Mouse (Mus musculus): ENCODE data around the gene Hes3. TPM values are rescaled to one million over a fixed set of nuclear protein-coding genes. Genes with fewer than 3 reads are reported as not detected.

Hes3 gene
- 0.24 and 0.26 TPM in 2 replicates for polyA plus RNA-seq (2015; fragmentation: Nextera tagmentation; extraction: Ambion mirVana)

- ATAC-seq (ENCODE audit: low read depth) = no peak
- Histone ChIP-seq H3K27me3 (peaks cover 87% of the 10 kb centered on the region), H3K4me3 (peak within 1 kb of the TSS; percentile 28), H3K36me3 (no peaks in the 10 kb centered on the region), H3K27ac (replicated peaks) (no peak within 1 kb of the TSS), H3K4me2 (peak within 1 kb of the TSS; percentile 57), H3K9me3 (no peaks in the 10 kb centered on the region), H3K4me1 (replicated peaks) (peaks cover 74% of the 10 kb centered on the region), H3K9ac (peak within 1 kb of the TSS; percentile 67)
- WGBS = 15% methylated on average over 6 of the region's 6 CpGs
Observed at GRCm38 (mm10) chr4:152291562-152291961, at the start of gene Hes3. Gene Hes3 (minus strand): TSS chr4:152291662.

- Histone ChIP-seq H3K27me3 (peaks cover 40% of the 10 kb centered on the region), H3K4me3 (no peak overlapping the region), H3K9me3 (no peaks in the 10 kb centered on the region), H3K9ac (peak overlapping the region; percentile 90; the same call in 1 of the 2 replicates), H3K4me1 (replicated peaks) (peaks cover 47% of the 10 kb centered on the region), H3K27ac (replicated peaks) (no peak overlapping the region), H3K4me2 (peak overlapping the region; percentile 88), H3K36me3 (peaks cover 4% of the 10 kb centered on the region; the same call in 1 of the 2 replicates)
- ATAC-seq (ENCODE audit: low read depth) = no peak
- WGBS = 36% methylated on average over 15 of the region's 15 CpGs
Observed at GRCm38 (mm10) chr4:152340584-152341284, 49.3 kb upstream of the Hes3 start.

- H3K4me3 ChIP-seq = peak overlapping the region; percentile 69
- peaks cover 15% of the 10 kb centered on the region for H3K36me3 ChIP-seq
- peaks cover 40% of the 10 kb centered on the region for H3K4me1 ChIP-seq (replicated peaks)
- peak overlapping the region; percentile 72 for H3K27ac ChIP-seq (replicated peaks)
- peak overlapping the region; percentile 90 for H3K9ac ChIP-seq
- peak; percentile 20; the same call in 1 of the 2 replicates for ATAC-seq (ENCODE audit: low read depth)
- WGBS = 4% methylated on average over 20 of the region's 26 CpGs
- peaks cover 40% of the 10 kb centered on the region for H3K27me3 ChIP-seq
- peak overlapping the region; percentile 88 for H3K4me2 ChIP-seq
- H3K9me3 ChIP-seq = no peaks in the 10 kb centered on the region
Observed at GRCm38 (mm10) chr4:152339293-152339790, 47.9 kb upstream of the Hes3 start.

- Histone ChIP-seq H3K27me3 (peaks cover 33% of the 10 kb centered on the region), H3K4me1 (replicated peaks) (peaks cover 40% of the 10 kb centered on the region), H3K4me3 (peak within 1 kb of the TSS; percentile 69), H3K9ac (peak within 1 kb of the TSS; percentile 90), H3K27ac (replicated peaks) (peak within 1 kb of the TSS; percentile 72), H3K9me3 (no peaks in the 10 kb centered on the region), H3K4me2 (peak within 1 kb of the TSS; percentile 88), H3K36me3 (peaks cover 22% of the 10 kb centered on the region)
- WGBS = 1% methylated on average over 82 of the region's 120 CpGs
- peak; percentile 30; the same call in 1 of the 2 replicates for ATAC-seq (ENCODE audit: low read depth)
Observed at GRCm38 (mm10) chr4:152338419-152339292, 47.2 kb upstream of the Hes3 start, which contains the start of gene Chd5. Gene Chd5 (plus strand): TSS chr4:152338651.

GRCm38 (mm10) chr4:152337772-152338171 lies 46.3 kb upstream of the Hes3 start:
- no peak overlapping the region for H3K9ac ChIP-seq
- H3K36me3 ChIP-seq = peaks cover 31% of the 10 kb centered on the region
- WGBS = 19% methylated on average over 6 of the region's 6 CpGs
- peaks cover 32% of the 10 kb centered on the region for H3K27me3 ChIP-seq
- H3K27ac ChIP-seq (replicated peaks) = no peak overlapping the region
- H3K4me3 ChIP-seq = no peak overlapping the region
- no peaks in the 10 kb centered on the region for H3K9me3 ChIP-seq
- no peak for ATAC-seq (ENCODE audit: low read depth)
- H3K4me1 ChIP-seq (replicated peaks) = peaks cover 33% of the 10 kb centered on the region
- no peak overlapping the region; the same call in 1 of the 2 replicates for H3K4me2 ChIP-seq

GRCm38 (mm10) chr4:152333587-152333986 lies 42.1 kb upstream of the Hes3 start:
- H3K27me3 ChIP-seq = no peaks in the 10 kb centered on the region; the same call in 1 of the 2 replicates
- H3K27ac ChIP-seq (replicated peaks) = no peak overlapping the region
- H3K9me3 ChIP-seq = no peaks in the 10 kb centered on the region
- H3K9ac ChIP-seq = no peak overlapping the region
- 95% methylated on average over 12 of the region's 12 CpGs for WGBS
- ATAC-seq (ENCODE audit: low read depth) = no peak
- H3K4me3 ChIP-seq = no peak overlapping the region
- no peak overlapping the region for H3K4me2 ChIP-seq
- peaks cover 3% of the 10 kb centered on the region; the same call in 1 of the 2 replicates for H3K4me1 ChIP-seq (replicated peaks)
- peaks cover 73% of the 10 kb centered on the region for H3K36me3 ChIP-seq

GRCm38 (mm10) chr4:152332952-152333351 lies 41.5 kb upstream of the Hes3 start:
- Histone ChIP-seq H3K9ac (no peak overlapping the region), H3K27me3 (no peaks in the 10 kb centered on the region; the same call in 1 of the 2 replicates), H3K4me3 (no peak overlapping the region), H3K27ac (replicated peaks) (no peak overlapping the region), H3K9me3 (no peaks in the 10 kb centered on the region), H3K36me3 (peaks cover 79% of the 10 kb centered on the region), H3K4me2 (no peak overlapping the region), H3K4me1 (replicated peaks) (peaks cover 2% of the 10 kb centered on the region; the same call in 1 of the 2 replicates)
- peak; percentile 60; the same call in 1 of the 2 replicates for ATAC-seq (ENCODE audit: low read depth)
- WGBS = 46% methylated on average over 2 of the region's 2 CpGs

GRCm38 (mm10) chr4:152328691-152329090 lies 37.2 kb upstream of the Hes3 start:
- Histone ChIP-seq H3K27ac (replicated peaks) (no peak overlapping the region), H3K4me1 (replicated peaks) (peaks cover 20% of the 10 kb centered on the region), H3K9me3 (no peaks in the 10 kb centered on the region), H3K9ac (no peak overlapping the region), H3K4me3 (no peak overlapping the region), H3K27me3 (no peaks in the 10 kb centered on the region), H3K36me3 (peaks cover 59% of the 10 kb centered on the region), H3K4me2 (no peak overlapping the region)
- ATAC-seq (ENCODE audit: low read depth) = no peak
- 82% methylated on average over 6 of the region's 6 CpGs for WGBS

GRCm38 (mm10) chr4:152326543-152326942 lies 35.1 kb upstream of the Hes3 start:
- Histone ChIP-seq H3K4me3 (peak overlapping the region; percentile 76), H3K36me3 (peaks cover 38% of the 10 kb centered on the region), H3K27ac (replicated peaks) (no peak overlapping the region), H3K4me2 (peak overlapping the region; percentile 64), H3K9me3 (no peaks in the 10 kb centered on the region), H3K27me3 (peaks cover 3% of the 10 kb centered on the region; the same call in 1 of the 2 replicates), H3K4me1 (replicated peaks) (peaks cover 20% of the 10 kb centered on the region), H3K9ac (peak overlapping the region; percentile 89)
- 1% methylated on average over 11 of the region's 11 CpGs for WGBS
- ATAC-seq (ENCODE audit: low read depth) = no peak

- peaks cover 3% of the 10 kb centered on the region; the same call in 1 of the 2 replicates for H3K27me3 ChIP-seq
- peak; percentile 97 for ATAC-seq (ENCODE audit: low read depth)
- H3K4me1 ChIP-seq (replicated peaks) = peaks cover 20% of the 10 kb centered on the region
- H3K4me3 ChIP-seq = peak within 1 kb of the TSS; percentile 76
- peak within 1 kb of the TSS; percentile 89 for H3K9ac ChIP-seq
- no peaks in the 10 kb centered on the region for H3K9me3 ChIP-seq
- peak within 1 kb of the TSS; percentile 69 for H3K27ac ChIP-seq (replicated peaks)
- H3K36me3 ChIP-seq = peaks cover 30% of the 10 kb centered on the region
- whole genome bisulfite sequencing = 0% methylated on average over 70 of the region's 70 CpGs
- peak within 1 kb of the TSS; percentile 64 for H3K4me2 ChIP-seq
Observed at GRCm38 (mm10) chr4:152325574-152326411, 34.3 kb upstream of the Hes3 start, which contains the start of gene Rpl22. Gene Rpl22 (plus strand): TSS chr4:152325742.

Measured in neural tube, embryonic 13.5 days (tissue).